Mouse (Mus musculus) liver, embryonic 16.5 days (tissue): ENCODE results near the gene Ccdc157. TPM values are rescaled to one million over a fixed set of nuclear protein-coding genes. Genes with fewer than 3 reads are reported as not detected.
A peak's percentile ranks its signal among the peaks of the same experiment; 100 is the strongest.

Experiments
- ATAC-seq: fragments of 200-750 bp; cut with Nextera tagmentation; 2 replicates; pipeline ENCODE4 v1.8.0; 2017; ENCODE audit warnings: low read depth, mild to moderate bottlenecking, moderate number of reproducible peaks, moderate library complexity
- H3K27ac ChIP-seq: fragments of 300-500 bp; sonication (generic); 2 replicates; pipeline ENCODE4 v1.5.1; 2014; ENCODE audit warnings: mild to moderate bottlenecking, low read length
- H3K27me3 ChIP-seq: fragments of 300-500 bp; sonication (generic); 2 replicates; pipeline ENCODE4 v1.6.1; 2014; ENCODE audit warnings: low read depth, low read length, mixed read lengths; ENCODE audit not compliant: control insufficient read depth, insufficient read depth
- H3K36me3 ChIP-seq: fragments of 300-500 bp; sonication (generic); 2 replicates; pipeline ENCODE4 v1.6.1; 2014; ENCODE audit warnings: mild to moderate bottlenecking; ENCODE audit not compliant: control insufficient read depth, insufficient read depth
- H3K4me1 ChIP-seq: fragments of 300-500 bp; sonication (generic); 2 replicates; pipeline ENCODE4 v1.6.1; 2014; ENCODE audit warnings: low read depth, low read length, mixed read lengths; ENCODE audit not compliant: control insufficient read depth
- H3K4me2 ChIP-seq: fragments of 300-500 bp; sonication (generic); 2 replicates; pipeline ENCODE4 v1.6.1; 2014; ENCODE audit warnings: low read depth, low read length, mixed read lengths
- H3K4me3 ChIP-seq: fragments of 300-500 bp; sonication (generic); 2 replicates; pipeline ENCODE4 v1.5.1; 2014; ENCODE audit warnings: low read depth, mild to moderate bottlenecking, low read length
- H3K9ac ChIP-seq: fragments of 300-500 bp; sonication (generic); 2 replicates; pipeline ENCODE4 v1.6.1; 2014; ENCODE audit warnings: low read depth, low read length
- H3K9me3 ChIP-seq: fragments of 300-500 bp; sonication (generic); replicated peaks from 2 replicates; pipeline ENCODE4 v1.6.1; 2016; ENCODE audit warnings: low read length; ENCODE audit not compliant: control insufficient read depth
- WGBS: fragments of 180-500 bp; shearing (Covaris S2); extraction: QIAGEN DNeasy Blood & Tissue Kit; methylation state at CpG from one replicate; pipeline ENCODE4 v1.1.7; 2014; ENCODE audit not compliant: insufficient replicate concordance; 5-methylcytosine and 5-hydroxymethylcytosine counted together
- polyA plus RNA-seq: library from polyadenylated mRNA; unstranded; fragments of >200 nt; fragmentation: Nextera tagmentation; extraction: Ambion mirVana; gene quantifications from 2 replicates; pipeline ENCODE4 v1.2.1, GENCODE M21; 2015

Gene Ccdc157
- polyA plus RNA-seq, 1 experiment from 2014 or later, result 0.79 TPM

GRCm38 (mm10) chr11:4201981-4202700, 42.0 kb upstream of the Ccdc157 start:
- Histone ChIP-seq H3K27ac (no peak overlapping the region), H3K4me2 (no peak overlapping the region), H3K4me3 (no peak overlapping the region), H3K4me1 (peaks cover 2% of the 10 kb centered on the region; the same call in 1 of the 2 replicates), H3K27me3 (no peaks in the 10 kb centered on the region), H3K36me3 (no peaks in the 10 kb centered on the region), H3K9me3 (no peaks in the 10 kb centered on the region), H3K9ac (no peak overlapping the region)
- ATAC-seq, result no peak
- 63% methylated on average over 11 of the region's 11 CpGs for WGBS

DNA sequence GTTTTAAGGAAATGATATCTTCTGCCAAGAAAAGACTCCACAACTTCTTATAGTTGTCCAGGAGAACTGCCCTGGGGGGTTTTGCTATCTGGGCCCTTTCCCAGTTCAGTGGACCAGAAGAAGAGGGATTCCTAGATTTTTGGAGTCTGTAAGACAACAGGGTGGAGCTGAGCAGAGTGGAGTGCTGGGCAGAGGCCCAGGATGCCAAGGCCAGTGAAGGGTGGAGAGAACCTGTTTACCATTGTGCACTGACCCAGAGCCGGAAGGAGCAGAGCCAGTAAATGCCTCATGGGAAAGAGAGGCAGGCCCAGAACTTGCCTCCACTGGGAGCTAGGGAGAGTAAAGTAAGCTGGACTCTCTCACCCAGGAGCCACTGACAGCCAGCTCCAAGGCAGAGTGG, 37.6 kb upstream of the Ccdc157 start:
- Histone ChIP-seq H3K9ac (no peak overlapping the region), H3K4me3 (no peak overlapping the region), H3K4me1 (no peaks in the 10 kb centered on the region), H3K27me3 (no peaks in the 10 kb centered on the region), H3K36me3 (no peaks in the 10 kb centered on the region), H3K4me2 (no peak overlapping the region), H3K9me3 (no peaks in the 10 kb centered on the region), H3K27ac (no peak overlapping the region)
- ATAC-seq, result no peak
- WGBS, result 64% methylated on average over 1 of the region's 1 CpGs

GRCm38 (mm10) chr11:4196636-4197035, 36.5 kb upstream of the Ccdc157 start:
- Histone ChIP-seq H3K27me3 (no peaks in the 10 kb centered on the region), H3K4me3 (no peak overlapping the region), H3K9me3 (no peaks in the 10 kb centered on the region), H3K27ac (no peak overlapping the region), H3K9ac (no peak overlapping the region), H3K36me3 (no peaks in the 10 kb centered on the region), H3K4me1 (no peaks in the 10 kb centered on the region), H3K4me2 (no peak overlapping the region)
- no peak for ATAC-seq
- WGBS, result 74% methylated on average over 8 of the region's 8 CpGs

DNA sequence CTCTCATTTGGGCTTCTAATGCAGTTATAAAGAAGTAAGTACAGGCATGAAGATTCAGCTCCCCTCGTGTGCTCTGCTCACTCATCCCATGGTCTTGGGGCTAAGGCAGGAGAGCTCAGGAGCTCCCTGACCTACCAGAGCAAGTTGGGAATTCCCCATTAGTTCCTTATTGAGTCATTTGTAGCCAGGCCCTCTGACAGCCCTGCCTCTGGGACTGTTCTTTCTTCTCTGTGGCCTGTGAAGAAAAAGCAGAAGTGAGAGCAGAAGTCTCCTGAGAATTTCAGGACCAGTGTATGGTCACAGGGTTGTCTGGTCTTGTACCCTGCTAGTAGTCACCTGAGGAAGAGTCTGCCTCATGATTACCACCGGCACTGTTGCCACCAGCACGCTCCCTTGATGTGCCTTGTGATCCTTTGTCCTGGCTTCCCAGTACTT, 35.5 kb upstream of the Ccdc157 start:
- H3K27ac ChIP-seq, result no peak overlapping the region
- peak; percentile 47; the same call in 1 of the 2 replicates for ATAC-seq
- H3K9me3 ChIP-seq, result no peaks in the 10 kb centered on the region
- no peak overlapping the region for H3K4me3 ChIP-seq
- peaks cover under 1% of the 10 kb centered on the region for H3K4me1 ChIP-seq
- H3K9ac ChIP-seq, result no peak overlapping the region
- whole genome bisulfite sequencing, result 37% methylated on average over 3 of the region's 3 CpGs
- H3K4me2 ChIP-seq, result no peak overlapping the region
- no peaks in the 10 kb centered on the region for H3K27me3 ChIP-seq
- no peaks in the 10 kb centered on the region for H3K36me3 ChIP-seq

GRCm38 (mm10) chr11:4193420-4193819, 33.3 kb upstream of the Ccdc157 start:
- Histone ChIP-seq H3K27ac (no peak overlapping the region), H3K4me1 (peaks cover 9% of the 10 kb centered on the region), H3K36me3 (no peaks in the 10 kb centered on the region), H3K9me3 (no peaks in the 10 kb centered on the region), H3K27me3 (no peaks in the 10 kb centered on the region), H3K4me2 (no peak overlapping the region), H3K9ac (no peak overlapping the region), H3K4me3 (no peak overlapping the region)
- no peak for ATAC-seq

GRCm38 (mm10) chr11:4192757-4193156, 32.7 kb upstream of the Ccdc157 start:
- Histone ChIP-seq H3K4me3 (no peak overlapping the region), H3K9me3 (no peaks in the 10 kb centered on the region), H3K27me3 (no peaks in the 10 kb centered on the region), H3K4me2 (no peak overlapping the region), H3K36me3 (no peaks in the 10 kb centered on the region), H3K9ac (no peak overlapping the region), H3K27ac (no peak overlapping the region), H3K4me1 (peaks cover 15% of the 10 kb centered on the region)
- ATAC-seq, result no peak
- WGBS, result 79% methylated on average over 3 of the region's 3 CpGs

DNA sequence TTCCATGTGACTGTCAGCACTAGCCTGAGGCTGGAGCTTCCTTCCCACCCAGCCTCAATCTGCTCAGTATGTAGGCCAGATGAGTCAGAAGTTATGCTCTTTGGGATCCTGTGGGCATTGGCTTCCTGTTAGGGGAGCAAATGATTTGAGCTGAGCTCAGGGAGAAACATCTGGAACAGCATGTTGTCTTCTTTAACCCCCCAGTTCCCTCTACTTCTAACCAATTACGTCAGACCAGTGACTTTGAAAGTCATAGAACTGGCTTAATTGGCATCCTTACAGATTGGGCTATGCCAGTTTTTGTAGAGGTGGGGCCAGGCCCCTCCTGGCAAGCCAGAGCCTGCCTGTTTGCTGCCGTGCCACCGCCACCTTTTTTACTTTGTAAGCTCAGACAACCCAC, 30.6 kb upstream of the Ccdc157 start:
- no peak overlapping the region for H3K4me2 ChIP-seq
- no peaks in the 10 kb centered on the region for H3K36me3 ChIP-seq
- H3K27ac ChIP-seq, result no peak overlapping the region
- H3K4me3 ChIP-seq, result no peak overlapping the region
- WGBS, result 68% methylated on average over 3 of the region's 3 CpGs
- H3K4me1 ChIP-seq, result peaks cover 25% of the 10 kb centered on the region
- ATAC-seq, result no peak
- no peaks in the 10 kb centered on the region for H3K9me3 ChIP-seq
- no peaks in the 10 kb centered on the region for H3K27me3 ChIP-seq
- no peak overlapping the region for H3K9ac ChIP-seq

DNA sequence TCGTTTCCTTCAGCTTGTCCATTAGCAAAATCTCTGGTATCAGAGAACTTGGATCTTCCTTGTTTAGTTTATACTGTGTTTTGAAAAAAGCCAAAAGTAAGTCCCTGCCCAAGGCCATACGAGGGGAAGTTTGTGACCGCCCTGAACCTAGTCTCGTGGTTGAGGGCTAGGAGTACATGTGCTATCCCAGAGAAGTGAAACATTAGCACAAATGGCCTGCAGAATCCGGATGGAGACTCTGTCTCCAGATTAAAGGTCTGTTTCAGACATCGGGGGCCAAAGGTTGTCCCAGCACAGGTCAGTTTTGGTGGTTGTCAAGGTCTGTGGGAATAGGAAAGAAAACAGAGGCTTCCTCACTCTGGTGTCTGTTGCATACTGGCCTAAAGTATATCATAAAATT, 29.1 kb upstream of the Ccdc157 start:
- Histone ChIP-seq H3K9me3 (no peaks in the 10 kb centered on the region), H3K9ac (no peak overlapping the region), H3K27me3 (no peaks in the 10 kb centered on the region), H3K4me2 (no peak overlapping the region), H3K36me3 (no peaks in the 10 kb centered on the region), H3K27ac (peak overlapping the region; percentile 4; the same call in 1 of the 2 replicates), H3K4me3 (no peak overlapping the region), H3K4me1 (peaks cover 25% of the 10 kb centered on the region)
- 64% methylated on average over 6 of the region's 6 CpGs for WGBS
- no peak for ATAC-seq

GRCm38 (mm10) chr11:4187318-4187700, 27.2 kb upstream of the Ccdc157 start:
- WGBS, result 18% methylated on average over 9 of the region's 9 CpGs
- ATAC-seq, result no peak
- Histone ChIP-seq H3K27ac (no peak overlapping the region), H3K36me3 (no peaks in the 10 kb centered on the region; the same call in 1 of the 2 replicates), H3K4me3 (peak overlapping the region; percentile 86), H3K27me3 (no peaks in the 10 kb centered on the region), H3K4me1 (peaks cover 25% of the 10 kb centered on the region), H3K9me3 (no peaks in the 10 kb centered on the region), H3K9ac (peak overlapping the region; percentile 93), H3K4me2 (peak overlapping the region; percentile 98)
